Mouse (Mus musculus): ENCODE results near the gene Tarbp2. TPM values are rescaled to one million over a fixed set of nuclear protein-coding genes. Genes with fewer than 3 reads are reported as not detected.

Gene Tarbp2
- 56.6 TPM for polyA plus RNA-seq (2014; fragmentation: Illumina TruSeq; extraction: RNeasy Lipid Tissue Mini Kit (QIAGEN cat#74804); ENCODE audit: low read depth, low replicate concordance)

GRCm38 (mm10) chr15:102517976-102518858, at the start of gene Tarbp2:
Gene Tarbp2, plus strand, starts transcription at chr15:102518192.

GRCm38 (mm10) chr15:102470183-102470604, 47.8 kb upstream of the Tarbp2 start, which contains the start of gene Pcbp2:
Gene Pcbp2, plus strand, starts transcription at chr15:102470539.

GRCm38 (mm10) chr15:102503447-102503846, 14.5 kb upstream of the Tarbp2 start, which contains the start of gene Gm10337:
Gene Gm10337, plus strand, starts transcription at chr15:102503722.

GRCm38 (mm10) chr15:102516728-102517404, 1.1 kb upstream of the Tarbp2 start, which contains the start of gene Map3k12:
Gene Map3k12, minus strand, starts transcription at chr15:102517064.

GRCm38 (mm10) chr15:102524892-102525485, 7.0 kb downstream of the Tarbp2 start, which contains the start of gene Npff:
Gene Npff, minus strand, starts transcription at chr15:102524942.

Other genes with a start within 250 kb of the Tarbp2 start
- not detected for gene Gm9918, start 247.6 kb upstream of the Tarbp2 start, polyA plus RNA-seq (2014; fragmentation: Illumina TruSeq; extraction: RNeasy Lipid Tissue Mini Kit (QIAGEN cat#74804); ENCODE audit: low read depth, low replicate concordance)
- 19.2 TPM for gene Mfsd5, start 238.7 kb upstream of the Tarbp2 start, polyA plus RNA-seq (2014; fragmentation: Illumina TruSeq; extraction: RNeasy Lipid Tissue Mini Kit (QIAGEN cat#74804); ENCODE audit: low read depth, low replicate concordance)
- gene Espl1, start 221.9 kb upstream of the Tarbp2 start, polyA plus RNA-seq (2014; fragmentation: Illumina TruSeq; extraction: RNeasy Lipid Tissue Mini Kit (QIAGEN cat#74804); ENCODE audit: low read depth, low replicate concordance) = 3.6 TPM
- gene Pfdn5, start 192.1 kb upstream of the Tarbp2 start, polyA plus RNA-seq (2014; fragmentation: Illumina TruSeq; extraction: RNeasy Lipid Tissue Mini Kit (QIAGEN cat#74804); ENCODE audit: low read depth, low replicate concordance) = 278 TPM
- 24.5 TPM for gene Myg1, start 186.5 kb upstream of the Tarbp2 start, polyA plus RNA-seq (2014; fragmentation: Illumina TruSeq; extraction: RNeasy Lipid Tissue Mini Kit (QIAGEN cat#74804); ENCODE audit: low read depth, low replicate concordance)
- 12.0 TPM for gene Aaas, start 167.4 kb upstream of the Tarbp2 start, polyA plus RNA-seq (2014; fragmentation: Illumina TruSeq; extraction: RNeasy Lipid Tissue Mini Kit (QIAGEN cat#74804); ENCODE audit: low read depth, low replicate concordance)
- gene Sp7, start 151.0 kb upstream of the Tarbp2 start, polyA plus RNA-seq (2014; fragmentation: Illumina TruSeq; extraction: RNeasy Lipid Tissue Mini Kit (QIAGEN cat#74804); ENCODE audit: low read depth, low replicate concordance) = not detected
- gene Sp1, start 112.0 kb upstream of the Tarbp2 start, polyA plus RNA-seq (2014; fragmentation: Illumina TruSeq; extraction: RNeasy Lipid Tissue Mini Kit (QIAGEN cat#74804); ENCODE audit: low read depth, low replicate concordance) = 15.9 TPM
- gene Amhr2, start 72.8 kb upstream of the Tarbp2 start, polyA plus RNA-seq (2014; fragmentation: Illumina TruSeq; extraction: RNeasy Lipid Tissue Mini Kit (QIAGEN cat#74804); ENCODE audit: low read depth, low replicate concordance) = not detected
- gene Prr13, start 59.2 kb upstream of the Tarbp2 start, polyA plus RNA-seq (2014; fragmentation: Illumina TruSeq; extraction: RNeasy Lipid Tissue Mini Kit (QIAGEN cat#74804); ENCODE audit: low read depth, low replicate concordance) = 44.3 TPM
- 506 TPM for gene Pcbp2, start 47.7 kb upstream of the Tarbp2 start, polyA plus RNA-seq (2014; fragmentation: Illumina TruSeq; extraction: RNeasy Lipid Tissue Mini Kit (QIAGEN cat#74804); ENCODE audit: low read depth, low replicate concordance)
- not detected for gene Gm10337, start 14.5 kb upstream of the Tarbp2 start, polyA plus RNA-seq (2014; fragmentation: Illumina TruSeq; extraction: RNeasy Lipid Tissue Mini Kit (QIAGEN cat#74804); ENCODE audit: low read depth, low replicate concordance)
- 3.5 TPM for gene Map3k12, start 1.1 kb upstream of the Tarbp2 start, polyA plus RNA-seq (2014; fragmentation: Illumina TruSeq; extraction: RNeasy Lipid Tissue Mini Kit (QIAGEN cat#74804); ENCODE audit: low read depth, low replicate concordance)
- 4.1 TPM for gene Npff, start 6.8 kb downstream of the Tarbp2 start, polyA plus RNA-seq (2014; fragmentation: Illumina TruSeq; extraction: RNeasy Lipid Tissue Mini Kit (QIAGEN cat#74804); ENCODE audit: low read depth, low replicate concordance)
- gene Gm28047, start 106.9 kb downstream of the Tarbp2 start, polyA plus RNA-seq (2014; fragmentation: Illumina TruSeq; extraction: RNeasy Lipid Tissue Mini Kit (QIAGEN cat#74804); ENCODE audit: low read depth, low replicate concordance) = not detected
- 54.5 TPM for gene Atf7, start 107.3 kb downstream of the Tarbp2 start, polyA plus RNA-seq (2014; fragmentation: Illumina TruSeq; extraction: RNeasy Lipid Tissue Mini Kit (QIAGEN cat#74804); ENCODE audit: low read depth, low replicate concordance)
- gene Atp5g2, start 154.2 kb downstream of the Tarbp2 start, polyA plus RNA-seq (2014; fragmentation: Illumina TruSeq; extraction: RNeasy Lipid Tissue Mini Kit (QIAGEN cat#74804); ENCODE audit: low read depth, low replicate concordance) = 807 TPM
- gene Calcoco1, start 204.0 kb downstream of the Tarbp2 start, polyA plus RNA-seq (2014; fragmentation: Illumina TruSeq; extraction: RNeasy Lipid Tissue Mini Kit (QIAGEN cat#74804); ENCODE audit: low read depth, low replicate concordance) = 129 TPM